Mouse (Mus musculus) ES-E14 (cell line): ENCODE measurements at regions not wholly inside any gene's neighbourhood (a gene's known extent, or its start where the extent isn't known, plus 50 kb on each side); places are given as distances from the start of the nearest gene placed in this dataset.

Source experiments
- HCFC1 ChIP-seq: IDR thresholded peaks from 2 replicates; pipeline ENCODE4 v1.6.1; 2012; ENCODE audit warnings: low read length, inconsistent platforms, borderline replicate concordance; ENCODE audit not compliant: insufficient read depth
- MAFK ChIP-seq: IDR thresholded peaks from 2 replicates; pipeline ENCODE4 v1.6.1; 2014; ENCODE audit warnings: mild to moderate bottlenecking, low read depth, low read length, inconsistent platforms; ENCODE audit not compliant: insufficient read depth
- ZC3H11A ChIP-seq: IDR thresholded peaks from 2 replicates; pipeline ENCODE4 v1.6.1; 2012; ENCODE audit warnings: low read depth, mild to moderate bottlenecking, inconsistent platforms, low read length, borderline replicate concordance
- ZNF384 ChIP-seq: IDR thresholded peaks from 2 replicates; pipeline ENCODE4 v1.6.1; 2012; ENCODE audit warnings: low read depth, low read length, inconsistent platforms

DNA sequence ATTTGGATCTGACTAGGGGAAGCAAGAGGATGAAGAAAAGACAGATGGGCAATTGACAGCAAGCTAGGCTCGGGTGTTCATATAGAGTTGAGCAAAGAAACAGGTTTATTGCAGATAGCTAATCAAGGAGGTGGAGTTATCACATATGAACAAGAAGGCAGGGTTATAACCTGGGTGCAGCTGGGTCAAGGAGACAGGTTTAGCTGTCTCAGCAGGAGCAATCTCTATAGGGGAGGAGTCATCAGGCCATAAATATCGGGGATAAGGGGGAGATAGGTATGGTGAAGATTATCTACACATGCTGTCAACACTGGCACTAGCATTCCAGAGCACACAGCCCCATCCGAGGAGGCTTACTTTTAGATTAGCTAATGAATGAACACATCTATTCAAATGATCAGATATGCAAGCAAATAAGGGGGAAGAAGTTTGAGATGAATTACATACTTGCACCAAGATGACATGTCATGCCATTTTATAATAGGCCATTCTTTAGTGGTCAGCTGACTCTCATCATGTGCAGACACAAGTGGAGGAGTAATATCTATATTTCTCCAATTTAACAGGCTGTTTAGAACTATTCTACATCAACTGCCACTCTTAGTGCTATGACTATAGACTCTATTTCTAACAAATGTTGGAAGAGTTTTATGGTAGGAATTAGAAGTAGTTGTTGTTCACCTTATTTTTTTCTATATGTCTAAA, 76.9 kb downstream of the Lhx9 start:
- TF ChIP-seq HCFC1 (no peak), ZC3H11A (no peak), ZNF384 (no peak), MAFK (no peak)
